Mouse (Mus musculus) hindlimb bud, embryonic 11.5 days (tissue): ENCODE measurements around the gene Adap1.

Experiments used
- DNase-seq: peaks from one replicate; pipeline ENCODE4 v3.0.0-alpha.2; 2012; ENCODE audit warnings: low read depth, low spot score; ENCODE audit errors: extremely low spot score

The Adap1 gene

GRCm38 (mm10) chr5:139324045-139324491, 1.4 kb downstream of the Adap1 start:
- DNase-seq, result no peak

DNA sequence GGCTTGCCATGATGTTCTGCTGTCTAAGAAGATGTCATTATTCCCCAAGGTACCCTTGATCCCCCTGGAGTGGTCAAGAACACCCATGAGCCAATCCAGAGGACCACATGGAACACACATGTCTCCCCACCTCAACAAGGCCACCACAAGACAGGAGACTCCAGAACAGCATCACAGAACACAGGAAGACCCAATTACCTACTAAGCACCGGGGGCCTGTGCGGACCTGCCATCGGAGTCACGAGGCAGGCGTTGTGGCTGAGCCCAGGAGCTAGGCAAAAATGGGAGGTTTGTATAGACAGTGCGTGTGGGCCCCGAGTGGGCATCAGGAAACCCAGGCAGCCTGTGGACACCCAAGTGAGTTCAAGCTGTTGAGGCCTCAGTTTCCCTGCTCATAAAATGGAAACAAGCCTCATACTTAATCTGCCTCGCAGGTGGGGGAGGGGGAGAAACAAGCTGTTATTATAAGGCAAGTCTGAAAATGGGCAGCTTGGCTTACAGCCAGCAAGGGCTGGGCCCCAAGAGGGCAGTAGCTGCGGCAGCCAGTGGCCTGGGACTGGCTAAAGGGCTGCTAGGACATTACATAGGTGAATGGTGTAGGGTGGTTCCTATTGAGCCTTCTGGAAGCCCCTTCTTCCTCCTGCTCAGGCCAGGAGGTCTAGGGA, 2.0 kb downstream of the Adap1 start:
- DNase-seq, result no peak

DNA sequence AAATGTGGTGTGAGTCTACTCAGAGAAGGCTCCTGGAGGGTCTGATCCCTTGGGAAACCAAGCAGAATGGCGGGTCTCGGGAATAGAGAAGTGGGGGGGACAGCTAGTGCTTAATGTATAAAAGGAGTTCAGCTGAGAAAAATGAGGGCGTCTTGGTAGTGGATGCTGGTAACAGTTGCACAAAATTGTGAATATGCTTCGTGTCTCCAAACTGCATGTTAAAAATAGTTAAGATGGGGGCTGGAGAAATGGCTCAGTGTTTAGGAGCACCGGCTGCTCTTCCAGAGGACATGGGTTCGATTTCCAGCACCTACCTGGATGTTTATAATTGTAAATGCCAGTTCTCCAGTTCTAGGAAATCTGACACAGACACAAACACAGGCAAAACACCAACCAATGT, 4.1 kb downstream of the Adap1 start:
- no peak for DNase-seq

DNA sequence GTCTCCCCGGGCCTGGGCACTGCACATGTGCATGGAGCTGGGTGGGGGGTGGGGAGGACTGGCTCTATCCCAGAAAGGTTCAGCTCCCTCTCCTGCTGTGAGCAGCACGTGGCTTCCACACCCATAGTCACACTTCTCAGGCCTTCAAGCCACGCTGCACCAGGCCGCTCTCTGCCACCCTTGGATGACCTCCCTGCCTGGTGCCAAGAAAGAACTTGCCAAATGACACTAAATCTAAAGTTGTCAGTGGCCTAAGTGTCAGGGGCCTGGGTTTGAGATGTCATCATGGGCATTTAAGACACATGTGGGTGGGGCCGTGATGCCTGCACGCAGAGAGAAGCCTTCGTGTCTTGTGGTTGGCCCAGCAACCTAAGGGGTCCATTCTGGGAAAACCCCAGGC, 5.0 kb downstream of the Adap1 start:
- DNase-seq, result no peak

- DNase-seq, result no peak
Observed at GRCm38 (mm10) chr5:139317751-139318504, 7.5 kb downstream of the Adap1 start.

DNA sequence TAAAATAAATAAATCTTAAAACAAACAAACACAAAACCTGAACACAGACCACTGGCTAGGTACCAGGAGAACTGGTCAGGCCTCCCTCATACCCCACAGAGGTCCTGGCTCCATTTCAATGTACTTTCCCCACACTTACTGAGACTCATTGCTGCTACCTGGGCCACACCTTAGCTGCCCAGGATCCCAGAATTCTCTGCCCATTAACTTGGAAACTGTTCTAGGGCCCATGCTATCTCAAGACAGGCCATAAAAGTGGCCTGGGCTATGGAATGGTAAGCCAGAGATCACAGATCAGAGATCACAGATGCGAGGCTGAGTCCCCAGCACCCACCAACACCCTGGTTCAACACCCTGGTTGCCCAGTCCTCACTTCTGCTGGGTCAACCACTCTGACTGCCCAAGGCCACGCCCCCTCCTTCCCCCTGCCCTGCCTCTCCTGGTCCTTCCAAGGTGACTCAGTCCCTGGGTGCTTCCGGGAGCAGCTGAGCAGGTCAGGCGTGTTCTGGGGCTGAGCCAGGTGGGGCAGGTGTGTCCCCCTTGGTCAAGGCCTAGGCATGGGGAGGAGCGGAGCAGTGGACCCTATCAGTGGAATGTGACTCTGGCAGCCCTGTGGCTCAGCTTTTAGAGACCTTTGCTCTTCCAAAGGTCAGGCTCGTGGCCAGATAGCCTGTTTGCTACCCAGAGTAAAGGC, 8.3 kb downstream of the Adap1 start:
- no peak for DNase-seq

- DNase-seq, result no peak
Observed at GRCm38 (mm10) chr5:139314941-139315642, 10.3 kb downstream of the Adap1 start.

- no peak for DNase-seq
Observed at GRCm38 (mm10) chr5:139313536-139313935, 11.9 kb downstream of the Adap1 start.

DNA sequence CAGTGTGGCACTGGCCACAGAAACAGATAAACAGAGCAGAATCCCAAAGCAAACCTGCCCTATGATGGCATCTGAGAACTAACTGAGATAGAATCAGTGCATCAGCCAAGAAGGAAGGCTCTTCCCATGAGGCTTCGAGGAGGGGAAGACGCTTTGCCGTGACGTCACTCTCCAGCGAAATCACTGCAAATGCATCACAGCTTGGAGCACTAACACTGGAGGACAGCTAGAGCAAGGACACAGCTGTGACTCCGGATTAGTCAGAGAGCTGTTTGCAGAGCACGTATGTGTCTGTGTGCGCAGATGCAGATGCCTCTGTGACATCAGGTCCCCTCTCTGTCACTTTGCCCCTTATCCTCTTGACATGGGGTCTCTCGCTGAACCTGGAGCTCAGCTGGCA, 13.6 kb downstream of the Adap1 start:
- DNase-seq, result no peak

- DNase-seq, result no peak
Observed at GRCm38 (mm10) chr5:139310477-139310876, 14.9 kb downstream of the Adap1 start.

DNA sequence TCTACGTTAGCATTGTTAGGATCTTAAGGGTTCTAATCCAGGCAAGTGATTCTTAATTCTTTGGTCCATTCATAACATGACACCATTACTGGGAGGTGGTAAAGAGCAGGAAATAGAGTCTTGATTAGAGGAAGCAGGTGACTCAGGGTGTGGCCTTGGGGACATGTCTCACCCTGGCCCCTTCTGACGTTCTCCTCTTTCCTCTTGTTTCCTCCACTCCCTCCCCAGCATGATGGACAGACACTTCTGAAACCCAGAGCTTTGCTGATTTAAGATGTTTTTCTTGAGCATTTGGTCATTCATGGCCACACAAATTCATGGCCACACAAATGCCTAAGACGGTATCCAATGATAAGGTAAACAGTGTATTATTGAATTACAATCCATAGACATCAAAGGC, 15.5 kb downstream of the Adap1 start:
- no peak for DNase-seq

DNA sequence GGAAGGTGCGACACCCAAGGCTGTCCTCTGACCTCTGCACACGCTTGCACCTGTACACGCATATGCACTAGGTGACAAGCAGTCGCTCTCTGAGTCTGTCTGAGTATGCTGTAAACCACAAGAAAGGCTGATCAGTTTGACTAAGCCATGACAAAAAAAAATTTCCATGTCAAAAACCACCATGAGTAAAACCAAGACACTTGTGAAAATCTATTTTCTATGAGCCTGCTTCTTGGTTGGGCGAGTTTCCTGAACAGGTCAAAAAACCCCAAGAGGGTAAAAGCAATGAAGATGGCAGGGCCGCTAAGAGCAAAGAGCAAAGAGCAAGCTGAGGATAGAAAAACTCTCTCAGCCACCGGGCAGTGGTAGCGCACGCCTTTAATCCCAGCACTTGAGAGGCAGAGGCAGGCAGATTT, 21.8 kb downstream of the Adap1 start:
- DNase-seq, result no peak

- DNase-seq, result no peak
Observed at GRCm38 (mm10) chr5:139302101-139302500, 23.3 kb downstream of the Adap1 start.

GRCm38 (mm10) chr5:139297745-139298144, 27.7 kb downstream of the Adap1 start:
- no peak for DNase-seq

DNA sequence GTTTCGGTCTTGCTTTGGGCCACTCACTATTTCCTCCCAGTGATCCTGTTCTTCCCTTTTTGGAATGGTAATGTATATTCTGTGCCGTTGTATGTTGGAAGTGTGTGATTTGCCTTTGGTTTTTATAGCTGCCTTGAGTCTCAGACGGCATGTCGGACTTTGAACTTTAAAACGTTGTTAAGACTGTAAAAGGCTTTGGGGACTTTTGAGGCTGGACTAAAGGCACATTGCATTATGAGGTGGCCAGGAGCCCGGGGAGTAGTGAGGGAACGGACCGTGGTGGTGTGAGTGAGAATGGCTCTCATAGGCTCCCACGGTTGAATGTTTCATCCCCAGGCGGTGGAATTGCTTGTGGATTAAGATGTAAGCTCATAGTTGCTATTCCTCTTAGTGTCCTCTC, 28.3 kb downstream of the Adap1 start:
- DNase-seq, result no peak

DNA sequence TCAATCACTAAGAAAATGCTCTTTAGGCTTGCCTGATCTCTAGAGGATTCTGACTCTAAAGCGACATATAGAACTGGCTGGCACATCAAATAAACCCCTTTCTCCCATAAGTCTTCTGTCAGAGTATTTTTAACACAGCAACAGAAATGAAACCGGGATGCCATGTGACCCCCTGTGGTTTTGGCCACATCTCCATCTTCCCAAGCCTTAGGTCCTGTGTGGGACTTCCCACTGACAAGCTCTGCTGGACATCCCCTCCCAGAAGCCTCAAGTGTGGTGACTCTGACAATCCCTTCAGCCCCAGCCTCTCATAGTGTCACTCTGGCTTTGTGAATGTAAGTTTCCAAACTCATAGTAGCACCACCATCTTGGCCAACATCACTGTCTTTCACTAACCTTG, 31.3 kb downstream of the Adap1 start:
- DNase-seq, result no peak

- no peak for DNase-seq
Observed at GRCm38 (mm10) chr5:139291811-139292560, 33.4 kb downstream of the Adap1 start.

GRCm38 (mm10) chr5:139290467-139291259, 34.8 kb downstream of the Adap1 start:
- no peak for DNase-seq

DNA sequence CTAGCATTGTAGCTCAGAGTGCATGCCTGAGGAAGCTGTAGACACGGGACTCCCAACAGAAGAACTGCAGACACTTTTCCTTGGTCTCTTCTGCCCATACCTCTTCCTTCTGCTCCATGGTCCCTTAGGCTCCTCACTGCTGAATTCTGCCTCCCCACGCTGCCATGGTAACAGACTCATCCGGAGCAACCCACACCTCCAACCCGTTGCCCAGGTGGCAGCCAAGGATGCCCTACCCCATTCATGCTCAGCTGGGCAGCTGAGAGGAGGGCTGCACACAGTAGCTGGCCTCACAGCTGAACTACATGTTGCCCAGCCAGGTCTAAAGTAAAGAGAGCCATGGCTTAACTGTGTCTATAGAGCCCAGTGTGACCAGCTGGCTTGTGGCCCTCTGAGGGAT, 36.8 kb downstream of the Adap1 start:
- no peak for DNase-seq

DNA sequence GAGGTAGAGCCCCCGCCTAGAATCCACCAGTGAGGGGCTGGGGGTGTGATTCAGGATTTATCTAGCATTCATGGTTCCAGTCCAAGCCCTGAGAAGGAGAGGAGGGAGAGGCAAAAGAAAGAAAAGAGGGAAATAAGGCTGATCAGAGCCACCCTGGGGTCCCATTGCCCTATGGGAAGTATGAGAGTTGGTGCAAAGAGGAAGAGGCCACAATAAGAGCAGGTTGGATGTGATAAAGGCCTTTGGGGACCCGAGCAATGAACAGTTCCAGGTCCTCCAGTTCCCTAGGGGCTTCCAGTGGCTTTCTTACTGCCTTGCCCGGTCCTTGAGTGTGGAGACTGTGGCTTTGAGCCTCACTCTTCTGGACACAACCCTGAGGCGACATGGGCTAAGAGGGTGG, 37.6 kb downstream of the Adap1 start:
- no peak for DNase-seq
